Mouse (Mus musculus): Measurements from ENCODE around the gene Nhsl1.

DNA sequence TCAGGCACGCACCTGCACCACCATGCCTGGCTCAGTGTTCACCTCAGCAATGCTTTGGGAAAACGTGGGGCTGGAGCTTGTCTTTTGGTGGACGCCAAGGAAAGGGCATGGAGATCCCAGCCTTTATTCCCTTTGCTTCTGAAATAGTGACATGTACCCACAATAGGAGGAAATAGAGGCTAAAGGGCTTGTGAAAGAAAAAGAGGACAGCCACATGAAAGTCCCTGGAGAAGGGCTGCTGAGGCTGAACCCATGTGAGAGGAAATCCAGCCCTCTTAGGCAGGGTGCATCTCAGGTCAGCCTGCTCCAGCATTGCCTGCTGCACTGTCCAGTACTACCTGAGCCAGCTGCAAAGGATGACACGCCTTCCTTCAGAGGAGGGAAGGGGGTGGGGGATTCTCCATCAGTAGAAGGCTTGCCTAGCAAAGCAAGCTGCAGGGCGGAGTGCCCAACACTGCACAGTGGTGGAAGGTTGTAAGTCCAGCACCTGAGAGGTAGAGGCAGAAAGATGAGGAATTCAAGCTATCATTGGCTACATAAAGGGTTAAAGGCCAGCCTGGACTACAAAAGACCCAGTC, 9.6 kb downstream of the Nhsl1 start:
- no peak for TF ChIP-seq CTCF (IDR thresholded peaks at IDR 0.05; ENCODE audit: low read depth, low read length)
- TF ChIP-seq GATA1 (IDR thresholded peaks at IDR 0.05; ENCODE audit: borderline replicate concordance, low read length): no peak
- TF ChIP-seq TAL1 (conservative IDR thresholded peaks at IDR 0.05; ENCODE audit: low read depth, low read length): no peak
- TF ChIP-seq POLR2AphosphoS5 (IDR thresholded peaks at IDR 0.05; ENCODE audit: insufficient replicate concordance, low read depth, low read length): no peak
- no peak for TF ChIP-seq GATA2 (IDR thresholded peaks at IDR 0.05; ENCODE audit: borderline replicate concordance, low read depth, low read length)
